Mouse (Mus musculus): Measurements from ENCODE around the gene Cep97. TPM values are rescaled to one million over a fixed set of nuclear protein-coding genes. Genes with fewer than 3 reads are reported as not detected.

Cep97 gene
- polyA plus RNA-seq, 1 experiment = 4.6 TPM

DNA sequence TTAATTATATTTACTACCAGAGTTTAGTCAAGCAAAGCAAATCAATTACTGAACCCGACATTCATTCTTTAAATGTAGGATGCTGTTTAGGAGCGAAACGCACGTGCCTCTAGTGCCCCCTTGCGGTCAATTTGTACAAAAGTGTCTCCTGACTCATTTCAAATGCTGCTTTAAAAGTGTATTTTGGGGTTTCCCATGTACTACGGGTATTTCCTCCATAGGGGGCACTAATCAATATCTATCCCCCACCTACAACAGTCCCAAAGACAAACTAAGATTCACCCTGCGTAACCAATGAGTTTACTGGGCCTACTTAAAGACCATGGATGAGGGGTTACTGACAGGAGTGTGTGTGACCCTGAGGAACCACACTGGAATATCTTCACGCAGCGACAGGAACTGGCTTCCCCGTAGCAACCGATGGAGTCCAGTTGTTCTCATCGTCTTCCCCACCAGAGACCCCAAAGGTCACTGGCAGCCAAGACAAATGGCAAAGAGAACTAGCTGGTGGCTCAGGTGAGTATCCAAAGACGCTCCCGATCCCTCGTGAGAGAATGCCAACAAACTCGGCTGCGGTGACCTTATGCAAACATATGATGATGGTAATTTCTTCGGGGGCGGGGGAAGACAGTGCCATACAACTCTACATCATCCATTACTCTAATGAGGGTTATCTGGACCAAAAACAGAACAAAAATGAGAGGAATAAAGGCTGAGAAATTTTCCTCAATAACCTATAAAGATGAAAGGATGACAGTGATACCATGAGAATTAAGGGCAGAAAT, 81.5 kb downstream of the Cep97 start:
- TF ChIP-seq POLR2AphosphoS2 (IDR thresholded peaks at IDR 0.05; ENCODE audit: insufficient read length, low read depth) (no peak), MYOG (IDR thresholded peaks at IDR 0.05; ENCODE audit: control insufficient read depth in 1 of 3, insufficient read depth in 1 of 3, insufficient read length in 2 of 3, low read depth in 2 of 3) (no peak), TCF3 (IDR thresholded peaks at IDR 0.05; ENCODE audit: insufficient read length, low read depth) (no peak), SRF (IDR thresholded peaks at IDR 0.05; ENCODE audit: control insufficient read depth, insufficient read length, low read depth) (no peak), E2F4 (IDR thresholded peaks at IDR 0.05; ENCODE audit: insufficient read depth) (no peak), TCF12 (IDR thresholded peaks at IDR 0.05; ENCODE audit: insufficient read depth, poor library complexity, severe bottlenecking) (no peak), USF1 (IDR thresholded peaks at IDR 0.05; ENCODE audit: low read depth) (no peak), MAX (IDR thresholded peaks at IDR 0.05; ENCODE audit: low read depth) (no peak), MYOD1 (IDR thresholded peaks at IDR 0.05; ENCODE audit: control insufficient read depth in 1 of 3, insufficient read length in 2 of 3, low read depth in 2 of 3) (no peak), CEBPB (IDR thresholded peaks at IDR 0.05; ENCODE audit: insufficient read depth, poor library complexity, severe bottlenecking) (no peak), POLR2A (IDR thresholded peaks at IDR 0.05; ENCODE audit: insufficient read length, low read depth) (no peak), REST (IDR thresholded peaks at IDR 0.05; ENCODE audit: insufficient read depth, insufficient read length) (no peak)
- Histone ChIP-seq H3K79me2 (ENCODE audit: control insufficient read depth, insufficient read depth) (no peaks in the 10 kb centered on the region), H3K4me3 (no peak overlapping the region), H3K27me3 (ENCODE audit: control insufficient read depth, insufficient read depth, insufficient read length) (no peaks in the 10 kb centered on the region), H3K36me3 (ENCODE audit: control insufficient read depth, insufficient read depth) (no peaks in the 10 kb centered on the region), H3ac (ENCODE audit: control insufficient read depth, insufficient read length) (no peak overlapping the region), H3K4me2 (ENCODE audit: low read depth) (no peak overlapping the region)

DNA sequence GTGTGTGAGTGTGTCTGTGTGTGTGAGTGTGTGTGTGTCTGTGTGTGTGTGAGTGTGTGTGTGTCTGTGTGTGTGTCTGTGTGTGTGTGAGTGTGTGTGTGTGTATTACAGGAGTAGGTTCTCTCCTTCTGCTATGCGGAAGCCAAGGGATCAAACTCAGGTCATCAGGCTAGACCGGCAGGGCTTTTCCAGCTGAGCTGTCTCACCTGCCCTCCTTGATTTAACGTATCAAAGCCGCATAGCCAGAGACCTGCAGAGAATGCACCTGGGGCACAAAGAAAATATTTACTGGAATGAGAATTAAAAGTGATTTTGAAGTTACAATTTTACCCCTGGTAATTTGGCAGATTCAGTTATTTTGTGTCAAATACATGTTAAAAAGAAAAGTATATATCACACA, 82.1 kb downstream of the Cep97 start:
- Histone ChIP-seq H3K27me3 (ENCODE audit: control insufficient read depth, insufficient read depth, insufficient read length) (no peaks in the 10 kb centered on the region), H3K36me3 (ENCODE audit: control insufficient read depth, insufficient read depth) (no peaks in the 10 kb centered on the region), H3ac (ENCODE audit: control insufficient read depth, insufficient read length) (no peak overlapping the region), H3K4me2 (ENCODE audit: low read depth) (no peak overlapping the region), H3K4me3 (no peak overlapping the region), H3K79me2 (ENCODE audit: control insufficient read depth, insufficient read depth) (no peaks in the 10 kb centered on the region)
- no peak for TF ChIP-seq TCF12 (IDR thresholded peaks at IDR 0.05; ENCODE audit: insufficient read depth, poor library complexity, severe bottlenecking)
- no peak for TF ChIP-seq USF1 (IDR thresholded peaks at IDR 0.05; ENCODE audit: low read depth)
- TF ChIP-seq MAX (IDR thresholded peaks at IDR 0.05; ENCODE audit: low read depth) = no peak
- no peak for TF ChIP-seq TCF3 (IDR thresholded peaks at IDR 0.05; ENCODE audit: insufficient read length, low read depth)
- no peak for TF ChIP-seq CEBPB (IDR thresholded peaks at IDR 0.05; ENCODE audit: insufficient read depth, poor library complexity, severe bottlenecking)
- TF ChIP-seq E2F4 (IDR thresholded peaks at IDR 0.05; ENCODE audit: insufficient read depth) = no peak
- TF ChIP-seq POLR2A (IDR thresholded peaks at IDR 0.05; ENCODE audit: insufficient read length, low read depth) = no peak
- TF ChIP-seq SRF (IDR thresholded peaks at IDR 0.05; ENCODE audit: control insufficient read depth, insufficient read length, low read depth) = no peak
- no peak for TF ChIP-seq POLR2AphosphoS2 (IDR thresholded peaks at IDR 0.05; ENCODE audit: insufficient read length, low read depth)
- TF ChIP-seq REST (IDR thresholded peaks at IDR 0.05; ENCODE audit: insufficient read depth, insufficient read length) = no peak
- no peak for TF ChIP-seq MYOD1 (IDR thresholded peaks at IDR 0.05; ENCODE audit: control insufficient read depth in 1 of 3, insufficient read length in 2 of 3, low read depth in 2 of 3)
- no peak for TF ChIP-seq MYOG (IDR thresholded peaks at IDR 0.05; ENCODE audit: control insufficient read depth in 1 of 3, insufficient read depth in 1 of 3, insufficient read length in 2 of 3, low read depth in 2 of 3)

DNA sequence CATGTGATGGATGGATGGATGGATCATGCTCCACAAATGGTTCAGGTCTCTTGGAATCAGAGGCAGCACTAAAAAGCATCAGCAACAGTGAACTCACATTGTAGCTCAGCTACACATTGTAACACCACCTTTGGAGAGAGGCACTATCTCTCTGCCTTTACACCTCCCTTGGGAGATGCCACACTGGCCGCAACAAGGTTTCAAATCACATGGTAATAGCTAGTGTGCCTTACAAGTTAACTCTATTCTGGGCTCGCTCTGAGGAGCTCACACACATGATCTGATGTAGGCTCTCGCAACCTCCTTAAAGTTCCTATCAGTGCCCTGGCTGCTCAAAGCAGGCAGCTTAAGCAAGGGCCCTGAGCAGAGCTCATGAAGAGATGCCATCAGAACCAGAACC, 84.2 kb downstream of the Cep97 start:
- Histone ChIP-seq H3K4me3 (no peak overlapping the region), H3K79me2 (ENCODE audit: control insufficient read depth, insufficient read depth) (no peaks in the 10 kb centered on the region), H3ac (ENCODE audit: control insufficient read depth, insufficient read length) (no peak overlapping the region), H3K36me3 (ENCODE audit: control insufficient read depth, insufficient read depth) (no peaks in the 10 kb centered on the region), H3K4me2 (ENCODE audit: low read depth) (no peak overlapping the region), H3K27me3 (ENCODE audit: control insufficient read depth, insufficient read depth, insufficient read length) (no peaks in the 10 kb centered on the region)
- TF ChIP-seq USF1 (IDR thresholded peaks at IDR 0.05; ENCODE audit: low read depth) (no peak), POLR2A (IDR thresholded peaks at IDR 0.05; ENCODE audit: insufficient read length, low read depth) (no peak), MAX (IDR thresholded peaks at IDR 0.05; ENCODE audit: low read depth) (no peak)

Other genes starting within 250 kb of the Cep97 start
- gene Nfkbiz, start 96.0 kb downstream of the Cep97 start, polyA plus RNA-seq (2012; fragmentation: generic; extraction: Trizol) = 2.6 TPM
- 0.90 TPM for gene Nxpe3, start 39.6 kb downstream of the Cep97 start, polyA plus RNA-seq (2012; fragmentation: generic; extraction: Trizol)
- gene Rpl24, start 31.4 kb upstream of the Cep97 start, polyA plus RNA-seq (2012; fragmentation: generic; extraction: Trizol) = 1,858 TPM
- 5.1 TPM for gene Zbtb11, start 39.0 kb upstream of the Cep97 start, polyA plus RNA-seq (2012; fragmentation: generic; extraction: Trizol)
- gene Pcnp, start 94.9 kb upstream of the Cep97 start, polyA plus RNA-seq (2012; fragmentation: generic; extraction: Trizol) = 39.1 TPM
- gene Trmt10c, start 103.0 kb upstream of the Cep97 start, polyA plus RNA-seq (2012; fragmentation: generic; extraction: Trizol) = 6.0 TPM
- gene Senp7, start 113.5 kb upstream of the Cep97 start, polyA plus RNA-seq (2012; fragmentation: generic; extraction: Trizol) = 4.0 TPM

Measured in myocyte (in vitro differentiated cells).